Mouse (Mus musculus) lung, embryonic 15.5 days (tissue): Measurements from ENCODE around the gene Otx2. TPM values are rescaled to one million over a fixed set of nuclear protein-coding genes. Genes with fewer than 3 reads are reported as not detected.

Experiments used
- polyA plus RNA-seq: library from polyadenylated mRNA; unstranded; fragments of >200 nt; fragmentation: Nextera tagmentation; extraction: Ambion mirVana; gene quantifications from 2 replicates; pipeline ENCODE4 v1.2.1, GENCODE M21; 2015

Otx2 gene
- polyA plus RNA-seq, 1 experiment from 2014 or later, result not detected

Other genes starting within 250 kb of the Otx2 start
- 20.1 and 24.4 TPM in 2 replicates for gene Tmem260, start 227.7 kb downstream of the Otx2 start, polyA plus RNA-seq